Mouse (Mus musculus) urinary bladder, postnatal 4 days (tissue): ENCODE data around the gene Olfr314.
"Not testable (repeated sequence)": the region's sequence is repeated elsewhere in the genome, so short reads cannot be mapped to it uniquely, and the experiment has no call there.

Experiments used
- DNase-seq, 2 experiments: peaks; one replicate each; pipeline ENCODE4 v3.0.0; 2021 to 2022; ENCODE audit warnings: low spot score in 2 of 2

Gene Olfr314

GRCm38 (mm10) chr11:58782480-58783089 is at the start of gene Olfr314:
Gene Olfr314 (plus strand): TSS chr11:58782952.
- DNase-seq, result no peak

GRCm38 (mm10) chr11:58733372-58733771 is 49.4 kb upstream of the Olfr314 start:
- no peak for DNase-seq

GRCm38 (mm10) chr11:58738792-58739262 is 43.9 kb upstream of the Olfr314 start, which contains the start of gene Olfr317:
Gene Olfr317 (minus strand): TSS chr11:58739212.
- DNase-seq, result no peak

- not testable (repeated sequence) for DNase-seq
These were observed 31.7 kb upstream of the Olfr314 start for GRCm38 (mm10) chr11:58751096-58751495.

GRCm38 (mm10) chr11:58752434-58752833 is 30.3 kb upstream of the Olfr314 start, which contains the start of gene Olfr316:
Gene Olfr316 (plus strand): TSS chr11:58752734.
- no peak for DNase-seq

- no peak for DNase-seq
These were observed 9.9 kb upstream of the Olfr314 start, which contains the start of gene Olfr315 for GRCm38 (mm10) chr11:58772888-58773287. Gene Olfr315 (plus strand): TSS chr11:58773188.

- no peak for DNase-seq
These were observed 1.4 kb downstream of the Olfr314 start for GRCm38 (mm10) chr11:58784182-58784581.

- no peak for DNase-seq
These were observed 4.9 kb downstream of the Olfr314 start for GRCm38 (mm10) chr11:58787651-58788050.

- no peak for DNase-seq
These were observed 5.6 kb downstream of the Olfr314 start for GRCm38 (mm10) chr11:58788346-58788745.

GRCm38 (mm10) chr11:58789532-58789931 is 6.8 kb downstream of the Olfr314 start:
- no peak for DNase-seq

- no peak for DNase-seq
These were observed 7.3 kb downstream of the Olfr314 start for GRCm38 (mm10) chr11:58790053-58790452.

GRCm38 (mm10) chr11:58790646-58791045 is 7.9 kb downstream of the Olfr314 start:
- no peak for DNase-seq

- DNase-seq, result no peak
These were observed 13.1 kb downstream of the Olfr314 start for GRCm38 (mm10) chr11:58795856-58796255.

- no peak for DNase-seq
These were observed 14.1 kb downstream of the Olfr314 start for GRCm38 (mm10) chr11:58796850-58797249.

- no peak for DNase-seq
These were observed 17.0 kb downstream of the Olfr314 start for GRCm38 (mm10) chr11:58799747-58800146.

GRCm38 (mm10) chr11:58801558-58802228 is 18.9 kb downstream of the Olfr314 start, which contains the start of gene Fam183b:
Gene Fam183b (minus strand): TSS chr11:58801960.
- DNase-seq, result no peak

GRCm38 (mm10) chr11:58803871-58804270 is 21.1 kb downstream of the Olfr314 start:
- DNase-seq, result no peak

GRCm38 (mm10) chr11:58804393-58804792 is 21.6 kb downstream of the Olfr314 start:
- no peak for DNase-seq

- no peak for DNase-seq
These were observed 29.2 kb downstream of the Olfr314 start for GRCm38 (mm10) chr11:58812001-58812400.

- not testable (repeated sequence) for DNase-seq
These were observed 31.9 kb downstream of the Olfr314 start, which contains the start of gene Olfr313 for GRCm38 (mm10) chr11:58814700-58815099. Gene Olfr313 (plus strand): TSS chr11:58815000.

GRCm38 (mm10) chr11:58815676-58816075 is 32.9 kb downstream of the Olfr314 start:
- no peak for DNase-seq

GRCm38 (mm10) chr11:58828937-58829336 is 46.2 kb downstream of the Olfr314 start, which contains the start of gene Olfr312:
Gene Olfr312 (plus strand): TSS chr11:58829237.
- DNase-seq, result not testable (repeated sequence)

GRCm38 (mm10) chr11:58829764-58830163 is 47.0 kb downstream of the Olfr314 start:
- no peak for DNase-seq
